ENCODE assay signal across 30 mouse cellular contexts in genomic region chrX:139332583-139332982, GRCm38 (mm10). TPM values are rescaled to one million over a fixed set of nuclear protein-coding genes. Genes with fewer than 3 reads are reported as not detected.
"Had no signal": no experiment of that assay in that cellular context is flagged by ENCODE, and none has a peak within 500 bp of the region (broad histone marks: within the 10 kb centered on the region; RNA-seq: fewer than 3 reads in every experiment).

No protein-coding gene starts in this region.

- H3K9ac ChIP-seq: liver, embryonic 15.5 days; liver, postnatal 0 days; lung, embryonic 15.5 days; midbrain, embryonic 13.5 days; midbrain, embryonic 15.5 days; neural tube, embryonic 12.5 days had no signal

- DNase-seq: liver, postnatal 0 days; lung, adult 2 months; lung, postnatal 14 days; lung, postnatal 36 days; retina, postnatal 1 day; right cerebral cortex, adult 18-20 months; right cerebral cortex, postnatal 25 days; right cerebral cortex, postnatal 4 days; spleen, adult 18-20 months; thymus, adult 18-20 months; thymus, postnatal 14 days; thymus, postnatal 36 days had no signal

- H3K9me3 ChIP-seq: liver, embryonic 15.5 days; lung, embryonic 15.5 days; midbrain, embryonic 13.5 days; midbrain, embryonic 15.5 days; neural tube, embryonic 12.5 days had no signal

- H3K36me3 ChIP-seq: liver, embryonic 15.5 days; lung, embryonic 15.5 days; midbrain, embryonic 13.5 days; midbrain, embryonic 15.5 days; neural tube, embryonic 12.5 days had no signal

- H3K27me3 ChIP-seq: liver, embryonic 15.5 days; lung, embryonic 15.5 days; midbrain, embryonic 13.5 days; midbrain, embryonic 15.5 days; neural tube, embryonic 12.5 days had no signal

- H3K27ac ChIP-seq: liver, embryonic 15.5 days; lung, embryonic 15.5 days; macrophage; midbrain, embryonic 13.5 days; midbrain, embryonic 15.5 days; neural tube, embryonic 12.5 days had no signal

- H3K4me3 ChIP-seq: liver, embryonic 15.5 days; lung, embryonic 15.5 days; megakaryocyte, embryonic 14.5 days; midbrain, embryonic 13.5 days; midbrain, embryonic 15.5 days; neural tube, embryonic 12.5 days had no signal

- H3K4me1 ChIP-seq: liver, embryonic 15.5 days; lung, embryonic 15.5 days; megakaryocyte, embryonic 14.5 days; midbrain, embryonic 13.5 days; midbrain, embryonic 15.5 days; neural tube, embryonic 12.5 days had no signal

RNA-seq across cellular contexts. Expression of gene Trap1a, which starts 0.9 kb away (rescaled TPM):
- total RNA-seq: megakaryocyte progenitor cell, adult 5-6 weeks; midbrain, postnatal 0 days; monocyte, adult 5-6 weeks; neutrophil, adult 5-6 weeks had no signal
- polyA plus RNA-seq: liver, embryonic 15.5 days; liver, postnatal 0 days; lung, adult 2 months; lung, embryonic 15.5 days; macrophage; midbrain, embryonic 11.5 days; midbrain, embryonic 13.5 days; midbrain, embryonic 15.5 days; midbrain, postnatal 0 days; neural tube, embryonic 12.5 days; neural tube, embryonic 14.5 days; small intestine, adult 2 months; stomach, embryonic 14.5 days; stomach, embryonic 16.5 days; thymus, postnatal 0 days; urinary bladder, adult 2 months had no signal
